Mouse (Mus musculus) neural tube, embryonic 13.5 days (tissue): ENCODE data around the gene Vmn2r95. TPM values are rescaled to one million over a fixed set of nuclear protein-coding genes. Genes with fewer than 3 reads are reported as not detected.
"Not testable (repeated sequence)": the region's sequence is repeated elsewhere in the genome, so short reads cannot be mapped to it uniquely, and the experiment has no call there.

Experiments
- ATAC-seq: fragments of 200-750 bp; cut with Nextera tagmentation; 2 replicates; pipeline ENCODE4 v1.8.0; 2017; ENCODE audit warnings: low read depth, mild to moderate bottlenecking, moderate TSS enrichment, moderate library complexity
- H3K27ac ChIP-seq: fragments of 300-500 bp; sonication (generic); replicated peaks from 2 replicates; pipeline ENCODE4 v1.5.1; 2015; ENCODE audit warnings: moderate library complexity, mild to moderate bottlenecking, inconsistent platforms
- H3K27me3 ChIP-seq: fragments of 300-500 bp; sonication (generic); 2 replicates; pipeline ENCODE4 v1.6.1; 2015; ENCODE audit warnings: mild to moderate bottlenecking, inconsistent platforms
- H3K36me3 ChIP-seq: fragments of 300-500 bp; sonication (generic); 2 replicates; pipeline ENCODE4 v1.6.1; 2015; ENCODE audit warnings: mild to moderate bottlenecking, inconsistent platforms
- H3K4me1 ChIP-seq: fragments of 300-500 bp; sonication (generic); replicated peaks from 2 replicates; pipeline ENCODE4 v1.6.1; 2015; ENCODE audit warnings: inconsistent platforms
- H3K4me2 ChIP-seq: fragments of 300-500 bp; sonication (generic); 2 replicates; pipeline ENCODE4 v1.6.1; 2015; ENCODE audit warnings: inconsistent platforms, mild to moderate bottlenecking, moderate library complexity
- H3K4me3 ChIP-seq: fragments of 300-500 bp; sonication (generic); 2 replicates; pipeline ENCODE4 v1.5.1; 2015; ENCODE audit warnings: mild to moderate bottlenecking, inconsistent platforms
- H3K9ac ChIP-seq: fragments of 300-500 bp; sonication (generic); 2 replicates; pipeline ENCODE4 v1.6.1; 2015; ENCODE audit warnings: moderate library complexity, mild to moderate bottlenecking, inconsistent platforms
- H3K9me3 ChIP-seq: fragments of 300-500 bp; sonication (generic); 2 replicates; pipeline ENCODE4 v1.6.1; 2016; ENCODE audit warnings: inconsistent platforms
- WGBS: fragments of 180-500 bp; shearing (Covaris S2); methylation state at CpG from one replicate; pipeline ENCODE4 v1.1.7; 2015; 5-methylcytosine and 5-hydroxymethylcytosine counted together
- polyA plus RNA-seq: library from polyadenylated mRNA; unstranded; fragments of >200 nt; fragmentation: Nextera tagmentation; extraction: Ambion mirVana; gene quantifications from 2 replicates; pipeline ENCODE4 v1.2.1, GENCODE M21; 2015

The Vmn2r95 gene
- polyA plus RNA-seq: not detected in 2 replicates

- Histone ChIP-seq H3K9me3 (no peaks in the 10 kb centered on the region; the same call in 1 of the 2 replicates), H3K4me1 (no peaks in the 10 kb centered on the region), H3K36me3 (no peaks in the 10 kb centered on the region), H3K27me3 (no peaks in the 10 kb centered on the region), H3K4me3 (no peak within 1 kb of the TSS), H3K9ac (no peak within 1 kb of the TSS), H3K4me2 (no peak within 1 kb of the TSS), H3K27ac (no peak within 1 kb of the TSS)
- 32% methylated on average over 1 of the region's 1 CpGs for WGBS
- ATAC-seq: no peak
These were observed at the start of gene Vmn2r95 for GRCm38 (mm10) chr17:18423778-18424177. Gene Vmn2r95, plus strand, starts transcription at chr17:18424078.

GRCm38 (mm10) chr17:18455619-18456140 is 31.8 kb downstream of the Vmn2r95 start:
- H3K27me3 ChIP-seq: no peaks in the 10 kb centered on the region
- H3K27ac ChIP-seq: no peak overlapping the region
- no peak for ATAC-seq
- WGBS: 78% methylated on average over 3 of the region's 3 CpGs
- no peaks in the 10 kb centered on the region for H3K4me1 ChIP-seq
- no peak overlapping the region for H3K9ac ChIP-seq
- H3K36me3 ChIP-seq: no peaks in the 10 kb centered on the region
- H3K4me3 ChIP-seq: no peak overlapping the region
- peaks cover 9% of the 10 kb centered on the region for H3K9me3 ChIP-seq
- no peak overlapping the region for H3K4me2 ChIP-seq

- H3K9ac ChIP-seq, H3K27me3 ChIP-seq, H3K36me3 ChIP-seq, H3K4me2 ChIP-seq, ATAC-seq, H3K4me1 ChIP-seq, H3K4me3 ChIP-seq, H3K27ac ChIP-seq: not testable (repeated sequence)
- WGBS: 87% methylated on average over 3 of the region's 3 CpGs
- H3K9me3 ChIP-seq: peaks cover 15% of the 10 kb centered on the region
These were observed 34.3 kb downstream of the Vmn2r95 start for GRCm38 (mm10) chr17:18458126-18458634.

GRCm38 (mm10) chr17:18462695-18463094 is 38.8 kb downstream of the Vmn2r95 start:
- Histone ChIP-seq H3K4me1 (no peaks in the 10 kb centered on the region), H3K4me3 (no peak overlapping the region), H3K9ac (no peak overlapping the region), H3K4me2 (no peak overlapping the region), H3K9me3 (0 out of 2 replicates have a peak, but pooled peaks cover 10% of the 10 kb centered on the region), H3K27me3 (no peaks in the 10 kb centered on the region), H3K36me3 (no peaks in the 10 kb centered on the region), H3K27ac (no peak overlapping the region)
- ATAC-seq: no peak

GRCm38 (mm10) chr17:18479885-18480284 is 56.0 kb downstream of the Vmn2r95 start:
- H3K27me3 ChIP-seq: no peaks in the 10 kb centered on the region
- peaks cover 24% of the 10 kb centered on the region; the same call in 1 of the 2 replicates for H3K9me3 ChIP-seq
- 87% methylated on average over 1 of the region's 1 CpGs for WGBS
- ATAC-seq: no peak
- no peaks in the 10 kb centered on the region for H3K4me1 ChIP-seq
- no peak overlapping the region for H3K27ac ChIP-seq
- H3K9ac ChIP-seq: no peak overlapping the region
- H3K4me2 ChIP-seq: no peak overlapping the region
- no peaks in the 10 kb centered on the region for H3K36me3 ChIP-seq
- H3K4me3 ChIP-seq: no peak overlapping the region

Other genes with a start within 250 kb of the Vmn2r95 start
- not detected in 2 replicates for gene Vmn2r94, start 146.3 kb upstream of the Vmn2r95 start, polyA plus RNA-seq
- gene Vmn2r93, start 126.0 kb upstream of the Vmn2r95 start, polyA plus RNA-seq: not detected in 2 replicates
- not detected in 2 replicates for gene Vmn2r96, start 149.1 kb downstream of the Vmn2r95 start, polyA plus RNA-seq